Mouse (Mus musculus) frontal cortex, postnatal 36 days (tissue): ENCODE measurements around the gene Vipr1.

Experiments used
- DNase-seq, 2 experiments: peaks; one replicate each; pipeline ENCODE4 v3.0.0; 2022; ENCODE audit warnings: low spot score in 2 of 2

The Vipr1 gene

DNA sequence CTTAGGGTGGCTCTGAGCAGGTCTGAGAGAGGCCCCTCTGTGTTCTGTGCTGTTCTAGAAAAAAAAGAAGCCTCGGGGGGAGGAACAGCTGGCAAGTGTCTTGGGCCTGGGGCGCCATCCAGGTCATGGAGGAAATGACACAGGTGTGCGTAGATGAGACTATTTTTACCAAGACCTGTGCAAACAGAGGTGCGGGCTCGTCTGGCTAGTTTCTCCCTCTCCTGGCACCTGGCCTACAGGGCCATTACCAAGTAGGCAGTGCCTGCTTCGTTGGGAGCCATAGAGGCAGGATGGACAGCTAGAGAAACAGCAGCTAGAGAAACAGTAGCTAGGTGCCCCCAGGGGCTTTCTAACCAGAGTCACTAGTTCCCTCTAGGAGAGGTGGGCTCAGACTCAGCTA lies 9.2 kb upstream of the Vipr1 start:
- no peak for DNase-seq

DNA sequence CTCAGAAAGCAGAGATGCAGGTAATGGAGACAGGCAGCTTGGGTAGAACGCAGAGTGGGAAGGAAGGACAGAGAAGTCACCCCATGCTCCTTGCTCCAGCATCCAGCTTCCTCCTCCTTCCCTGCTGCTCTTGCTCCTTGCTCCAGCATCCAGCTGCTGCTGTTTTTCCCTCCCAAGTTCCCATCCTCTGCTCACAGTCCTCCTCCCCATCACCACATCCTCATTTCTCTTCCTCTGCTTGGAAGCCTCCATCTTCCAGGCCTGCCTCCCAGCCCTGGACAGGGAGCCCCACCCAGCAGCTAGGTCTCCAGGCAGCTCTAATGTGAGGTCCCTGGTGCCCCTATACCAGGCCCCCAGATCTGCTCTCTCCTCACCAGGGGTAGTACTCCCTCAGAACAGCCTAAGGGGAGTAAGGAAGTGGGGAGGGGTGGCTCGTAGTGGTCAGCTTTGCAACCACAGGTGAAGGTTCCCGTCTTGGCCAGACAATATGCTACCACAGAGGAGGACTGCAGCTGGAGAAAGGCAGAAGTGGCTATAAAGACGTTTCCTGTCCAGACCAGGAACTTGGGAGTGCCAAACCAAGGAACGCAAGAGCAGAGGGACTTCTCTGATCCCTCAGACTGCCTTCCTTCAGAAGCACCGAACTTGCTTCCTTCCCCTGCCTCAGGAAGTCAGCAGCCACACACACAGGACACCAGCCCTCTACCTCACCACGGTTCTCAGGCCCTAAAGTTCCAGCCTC lies 6.5 kb upstream of the Vipr1 start:
- no peak for DNase-seq

DNA sequence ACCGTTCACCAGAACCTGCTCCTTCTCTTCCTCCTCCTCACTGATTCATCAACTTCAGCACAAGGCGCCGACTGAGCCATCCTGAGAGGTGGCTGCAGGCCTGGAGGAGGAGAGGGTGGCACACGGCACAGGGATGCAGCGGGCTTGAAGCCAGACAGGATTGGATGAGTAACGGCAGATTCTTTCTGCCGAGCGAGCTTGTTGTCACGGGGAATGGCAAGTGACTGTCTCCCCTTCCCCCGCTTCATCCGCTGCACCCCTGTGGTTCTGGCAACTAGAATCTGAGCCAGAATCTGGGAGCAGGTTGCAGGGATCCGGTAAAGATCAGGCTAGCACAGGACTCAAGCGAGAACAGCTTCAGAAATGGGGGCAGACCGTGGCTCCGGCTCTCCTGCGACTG lies 2.7 kb upstream of the Vipr1 start:
- peak; percentile 84 to 86 for DNase-seq

DNA sequence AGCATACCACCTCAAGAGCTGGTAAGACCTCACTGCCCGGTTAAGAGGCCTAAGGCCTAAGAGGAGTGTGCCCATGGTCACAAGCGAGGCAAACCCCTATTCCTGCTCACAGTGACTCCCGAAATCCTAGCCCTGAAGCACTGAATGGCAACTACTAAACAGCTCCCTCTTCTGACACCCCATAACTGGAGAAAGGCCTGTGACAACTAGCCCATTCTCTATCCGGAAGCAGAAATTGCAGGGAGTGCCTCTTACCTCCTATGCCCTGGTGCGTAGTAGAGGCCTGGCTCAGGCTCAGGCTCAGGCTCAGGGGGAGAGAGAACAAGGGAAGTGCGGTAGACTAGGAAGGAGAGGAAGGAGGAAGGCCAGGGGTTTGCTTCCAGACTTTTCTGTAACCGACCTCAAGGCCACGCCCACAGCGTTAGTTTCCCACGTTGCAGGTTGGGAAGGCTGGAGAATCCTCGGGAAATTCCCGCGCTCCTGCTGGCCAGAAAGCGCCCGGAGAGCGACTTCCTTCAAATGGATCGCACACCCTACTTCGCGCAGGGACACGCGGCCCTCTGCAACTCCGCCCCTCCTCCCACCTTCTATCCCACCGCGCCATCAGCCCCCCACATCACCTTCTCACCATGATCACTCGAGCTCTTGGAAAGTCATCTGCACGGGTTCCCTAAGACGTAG lies 1.1 kb upstream of the Vipr1 start:
- peak in 1 of 2 experiments; percentile 41 for DNase-seq

DNA sequence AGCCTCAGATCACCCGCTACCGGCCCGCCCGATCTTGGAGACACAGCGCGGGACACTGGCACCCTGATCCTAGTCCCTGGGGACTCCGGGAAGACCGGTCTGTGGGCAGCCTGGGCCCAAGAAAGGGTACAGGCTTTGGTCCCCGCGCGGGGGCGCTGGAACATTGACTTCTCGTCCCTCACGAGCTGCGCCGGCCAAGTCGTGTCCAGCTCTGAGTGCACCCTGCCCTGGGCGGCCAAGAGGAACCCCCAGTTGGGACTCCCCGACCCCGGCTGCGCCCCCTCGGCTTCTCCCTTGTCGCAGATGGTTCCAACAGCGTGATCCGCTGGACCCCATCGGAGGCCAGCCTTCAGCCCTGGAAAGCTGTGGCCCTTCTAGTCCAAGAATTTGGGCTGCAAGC lies 515 bp upstream of the Vipr1 start, which contains the start of gene Lyzl4:
Lyzl4 (minus strand) TSS at position 96 of the 400 bp plus-strand sequence.
- peak; percentile 76 to 84 for DNase-seq

DNA sequence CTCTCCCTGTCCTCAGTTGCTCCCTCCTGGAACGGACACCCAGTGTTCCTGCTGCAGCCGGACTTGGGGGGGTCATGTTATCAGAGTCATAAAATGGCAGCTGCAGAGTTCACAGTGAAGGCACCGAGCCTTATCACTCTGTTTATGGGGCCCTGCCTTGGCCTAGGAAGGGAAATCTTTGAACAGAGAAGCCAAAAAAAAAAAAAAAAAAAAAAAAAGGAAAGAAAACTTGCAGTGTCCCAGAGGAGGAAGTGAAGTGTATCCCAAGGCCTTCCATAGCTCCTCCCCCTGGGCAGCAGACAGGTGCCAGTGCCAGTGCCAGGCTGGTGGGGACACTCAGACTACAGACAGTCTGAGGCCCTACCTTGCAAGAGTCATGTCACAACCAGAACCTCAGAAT lies 2.3 kb downstream of the Vipr1 start:
- no peak for DNase-seq

DNA sequence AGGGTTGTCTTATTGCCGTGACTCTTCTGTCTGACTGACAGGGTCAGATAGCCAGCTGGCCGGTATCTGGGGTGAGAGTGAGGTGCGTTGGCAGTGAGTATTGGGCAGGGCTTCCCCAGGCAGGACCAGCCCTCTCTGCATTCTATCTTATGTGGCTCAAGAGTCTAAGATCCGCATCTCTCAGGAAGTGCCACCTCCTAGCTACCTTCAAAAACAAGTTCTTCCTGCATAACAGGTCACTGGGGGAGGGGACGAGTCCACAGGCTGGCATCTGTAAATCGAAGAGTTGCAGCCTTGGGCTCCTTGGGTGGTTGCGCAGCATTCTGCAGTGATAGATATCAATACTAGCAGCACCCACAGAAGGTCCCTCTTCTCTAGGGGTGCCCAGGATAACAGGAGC lies 4.5 kb downstream of the Vipr1 start:
- no peak for DNase-seq

DNA sequence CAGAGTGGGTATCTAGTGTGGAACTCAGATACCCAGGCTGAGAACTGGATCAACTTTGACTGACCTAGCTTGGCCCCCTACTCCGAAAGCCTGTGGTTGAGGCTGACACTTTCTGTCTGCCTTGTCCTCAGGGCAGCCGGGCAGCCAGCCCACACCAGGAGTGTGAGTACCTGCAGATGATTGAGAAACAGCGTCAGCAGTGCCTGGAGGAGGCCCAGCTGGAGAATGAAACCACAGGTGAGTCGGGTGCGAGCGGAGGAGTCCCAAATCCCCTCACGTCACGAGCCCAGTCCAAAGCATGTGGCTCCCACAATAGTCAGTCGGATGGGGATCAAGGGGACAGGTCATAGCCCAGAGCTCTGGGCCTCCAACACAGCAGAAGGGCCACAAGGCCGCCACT lies 11.2 kb downstream of the Vipr1 start:
- no peak for DNase-seq

DNA sequence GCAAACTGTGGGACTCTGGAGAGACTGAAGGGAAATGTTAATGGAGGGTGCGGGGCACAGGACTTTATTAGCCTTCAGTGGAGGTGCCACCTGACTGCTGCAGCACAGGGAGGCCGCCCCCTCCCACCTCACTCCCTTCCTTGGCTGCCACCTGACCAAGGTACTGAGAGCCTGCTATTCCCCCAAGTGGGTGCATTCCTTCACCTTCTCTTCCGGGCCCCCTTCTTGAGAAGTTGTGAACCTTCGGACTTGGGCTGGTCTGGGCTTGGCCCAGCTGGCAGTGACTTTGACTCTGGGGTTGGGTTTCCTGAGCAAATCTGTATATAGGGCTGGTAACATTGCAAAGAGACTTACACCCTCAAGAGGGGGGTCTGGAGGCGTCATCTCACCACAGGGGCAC lies 13.8 kb downstream of the Vipr1 start:
- no peak for DNase-seq

DNA sequence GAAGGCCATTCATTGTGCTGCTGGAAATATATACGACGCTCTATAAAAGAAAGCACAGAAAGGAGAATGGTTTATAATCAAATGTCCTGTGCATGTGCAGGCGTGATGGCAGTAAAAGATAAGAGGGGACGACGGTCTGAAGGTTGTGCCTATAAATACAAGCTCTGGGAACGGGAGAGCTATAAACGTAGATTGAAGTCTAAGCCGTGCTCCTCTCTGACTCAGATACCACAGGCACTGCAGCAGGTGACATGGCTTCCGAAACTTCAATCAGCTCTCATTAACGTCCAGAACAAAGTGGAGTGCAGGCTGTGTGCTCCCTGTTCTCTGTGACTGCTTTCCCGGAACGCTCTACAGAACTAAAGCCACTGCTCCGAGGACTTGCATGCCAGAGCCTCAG lies 14.6 kb downstream of the Vipr1 start:
- no peak for DNase-seq

DNA sequence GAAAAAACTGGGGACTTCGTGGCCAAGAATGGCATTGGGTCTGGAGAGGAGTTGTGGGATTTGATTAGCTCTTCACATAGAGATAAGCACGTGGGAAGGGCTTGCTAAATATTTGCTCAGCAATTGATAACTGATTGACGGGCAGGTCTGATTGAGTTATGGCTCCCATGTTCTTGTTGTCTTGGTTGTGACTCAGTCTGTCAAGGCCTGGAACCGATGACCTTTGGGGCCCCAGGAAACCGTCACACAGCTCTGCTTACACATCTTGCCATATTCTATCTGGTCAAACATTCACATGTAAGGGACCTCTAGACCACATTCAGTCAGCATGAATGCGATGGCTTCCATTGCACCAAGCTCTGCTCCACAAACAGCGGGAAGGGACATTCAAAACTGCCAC lies 15.7 kb downstream of the Vipr1 start:
- no peak for DNase-seq

DNA sequence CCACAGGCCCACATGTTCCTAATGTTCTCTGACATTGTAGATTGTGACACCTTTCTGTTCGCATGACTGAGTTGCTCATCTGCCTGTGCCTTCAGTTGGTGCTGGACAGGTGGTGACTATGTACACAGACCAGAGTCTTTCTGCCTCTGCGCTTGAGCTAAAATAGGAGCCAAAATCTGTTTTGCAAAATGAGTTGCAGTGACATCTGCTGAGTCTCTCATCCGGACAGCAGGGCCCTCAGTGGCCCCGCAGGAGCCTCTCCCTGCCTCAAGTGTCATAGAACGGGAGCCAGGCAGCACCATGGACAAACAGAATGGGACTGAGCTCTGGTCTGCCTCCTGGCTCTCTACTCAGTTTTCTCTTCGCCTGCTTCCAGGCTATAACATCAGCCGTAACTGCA lies 17.3 kb downstream of the Vipr1 start:
- DNase-seq = no peak

DNA sequence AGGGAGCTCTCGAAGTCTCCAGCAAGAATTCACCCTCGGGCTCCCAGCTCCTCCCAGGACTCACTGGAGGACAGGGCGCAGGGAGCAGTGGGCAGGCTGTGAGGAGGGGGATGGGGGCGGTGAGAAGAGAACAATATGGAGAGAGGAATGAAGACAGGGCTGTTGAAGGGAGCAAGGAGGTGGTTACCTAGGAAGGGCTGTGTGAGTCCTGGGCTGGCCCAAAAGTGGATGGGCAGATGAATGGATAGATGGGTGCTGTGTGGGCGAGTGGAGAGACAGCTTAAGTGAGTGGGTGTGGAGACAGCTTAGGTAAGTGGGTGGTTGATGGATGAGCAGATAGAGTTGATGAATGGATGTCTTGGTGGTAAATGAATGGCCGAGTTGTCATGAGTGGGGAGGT lies 21.0 kb downstream of the Vipr1 start:
- DNase-seq = peak; percentile 44 to 46

DNA sequence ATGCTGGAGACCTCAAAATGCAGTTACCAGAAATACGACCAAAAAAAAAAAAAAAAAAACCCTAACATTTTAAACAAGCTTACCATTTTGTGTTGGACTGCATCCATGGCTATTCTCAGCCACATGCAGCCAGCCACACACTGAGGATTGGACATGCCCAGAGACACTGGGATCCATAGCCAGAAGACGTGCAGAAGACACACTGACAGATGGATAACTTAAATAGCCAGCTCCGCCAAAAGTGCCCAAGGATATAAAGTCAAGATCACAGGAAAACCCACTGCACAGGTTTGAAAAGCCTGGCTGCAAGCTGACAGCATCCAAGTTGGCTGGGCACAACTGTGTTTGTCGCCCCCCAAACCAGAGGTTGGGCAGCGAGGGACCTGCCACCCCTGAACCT lies 21.6 kb downstream of the Vipr1 start:
- peak; percentile 42 to 82 for DNase-seq

DNA sequence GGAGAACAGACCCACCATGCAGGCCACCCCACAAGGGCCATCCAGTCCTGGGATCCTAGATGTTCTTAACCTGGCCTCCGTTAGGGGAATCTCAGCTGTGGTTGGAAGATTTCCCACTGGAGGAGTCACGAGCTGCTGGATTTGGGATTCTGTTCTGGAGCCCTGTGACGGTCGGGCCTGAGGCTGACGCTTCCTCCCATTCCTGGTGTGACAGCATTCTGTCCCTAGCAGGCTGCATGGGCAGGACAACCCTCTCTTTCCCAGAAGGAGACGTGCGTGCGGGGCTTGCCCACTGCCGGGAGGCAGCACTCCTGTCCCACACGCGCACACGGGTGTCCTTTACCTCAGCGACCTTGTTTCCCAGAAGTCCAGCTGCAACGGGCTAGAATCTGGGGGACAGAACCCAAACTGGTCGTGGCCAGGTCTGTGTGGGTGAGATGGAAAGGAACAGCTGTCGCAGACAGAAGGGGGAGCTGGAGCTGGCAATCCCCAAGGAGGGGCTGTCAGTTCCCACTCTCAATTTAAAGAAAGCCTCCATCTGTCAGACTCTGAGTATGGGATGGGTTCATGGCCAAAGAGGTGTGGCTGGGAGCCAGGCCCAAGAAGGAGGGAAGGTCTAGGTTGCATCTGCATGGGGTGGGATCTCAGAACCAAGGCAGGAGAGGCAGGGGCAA lies 24.6 kb downstream of the Vipr1 start:
- DNase-seq = peak; percentile 66 to 79

DNA sequence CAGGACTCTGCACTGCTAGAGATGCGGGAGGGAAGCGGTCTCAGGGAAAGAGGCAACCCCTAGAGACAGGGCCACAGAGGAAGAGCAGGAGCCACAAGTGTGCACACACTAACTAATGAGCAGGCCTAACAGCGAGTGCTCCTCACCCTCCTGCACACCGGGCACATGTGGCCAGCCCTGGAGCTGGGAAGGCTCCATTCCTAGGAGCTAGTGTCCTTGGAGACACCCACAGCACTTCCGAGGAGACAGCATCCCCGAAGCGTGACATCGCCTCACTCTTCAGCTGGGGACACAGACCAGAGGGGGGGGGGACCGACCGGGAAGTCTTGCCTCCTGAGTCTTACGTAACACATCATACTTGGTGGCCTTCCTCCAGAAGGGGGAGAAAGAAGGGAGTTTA lies 25.3 kb downstream of the Vipr1 start:
- peak in 1 of 2 experiments; percentile 36 for DNase-seq

DNA sequence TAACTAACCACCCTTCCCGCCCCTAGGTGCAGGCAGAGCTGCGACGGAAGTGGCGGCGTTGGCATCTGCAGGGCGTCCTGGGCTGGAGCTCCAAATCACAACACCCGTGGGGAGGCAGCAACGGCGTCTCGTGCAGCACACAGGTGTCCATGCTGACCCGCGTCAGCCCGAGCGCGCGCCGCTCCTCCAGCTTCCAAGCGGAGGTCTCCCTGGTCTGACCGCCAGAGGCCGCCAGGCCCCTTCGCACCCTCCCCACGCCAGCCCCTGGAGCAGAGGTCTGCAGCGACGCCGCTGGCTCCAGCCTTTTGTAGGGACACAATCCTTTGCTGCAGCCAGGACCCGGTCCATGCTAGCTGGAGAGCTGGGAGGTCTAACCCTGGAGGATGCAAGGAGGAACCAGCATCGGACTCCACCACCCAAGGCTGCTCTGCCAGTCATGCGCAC lies 26.9 kb downstream of the Vipr1 start:
- peak; percentile 50 to 51 for DNase-seq

DNA sequence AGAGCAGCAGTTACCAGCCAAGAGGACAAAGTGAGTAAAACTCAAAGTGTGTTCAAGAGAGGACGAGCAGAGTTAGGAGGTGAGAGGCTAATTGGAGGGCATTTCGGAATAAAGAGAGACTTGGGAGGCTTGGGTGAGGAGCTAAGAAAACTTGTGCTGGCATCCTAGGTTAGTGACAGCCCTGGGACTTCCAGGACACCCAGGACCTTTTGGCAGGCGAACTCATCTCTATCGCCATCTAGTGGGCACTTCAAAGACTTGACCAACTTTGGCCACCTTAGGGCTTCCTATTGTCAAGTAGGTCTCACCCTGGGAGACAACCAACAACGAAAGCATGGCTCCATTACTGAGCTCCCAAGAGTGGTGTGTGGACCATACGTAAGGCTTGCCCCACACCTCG lies 28.8 kb downstream of the Vipr1 start:
- peak in 1 of 2 experiments; percentile 31 for DNase-seq

DNA sequence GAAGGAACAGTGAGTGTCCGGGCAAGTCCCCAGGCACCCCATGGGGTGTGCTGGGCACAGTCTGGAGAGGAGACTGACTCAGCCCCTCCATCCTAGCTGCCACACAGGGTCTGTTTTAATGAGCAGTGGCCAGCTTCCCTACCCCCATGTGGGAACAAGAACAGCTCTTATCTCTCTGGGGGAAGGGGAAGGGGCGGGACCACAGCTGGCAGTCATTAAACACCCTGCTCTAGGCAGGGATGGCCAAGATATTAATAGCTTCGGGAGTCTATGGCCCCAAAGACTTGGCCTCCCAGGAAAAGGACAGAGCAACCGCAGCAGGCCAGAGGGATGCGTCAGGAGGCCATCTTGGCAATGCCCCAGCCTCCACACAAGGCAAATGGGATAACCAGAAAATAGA lies 29.8 kb downstream of the Vipr1 start:
- no peak for DNase-seq

DNA sequence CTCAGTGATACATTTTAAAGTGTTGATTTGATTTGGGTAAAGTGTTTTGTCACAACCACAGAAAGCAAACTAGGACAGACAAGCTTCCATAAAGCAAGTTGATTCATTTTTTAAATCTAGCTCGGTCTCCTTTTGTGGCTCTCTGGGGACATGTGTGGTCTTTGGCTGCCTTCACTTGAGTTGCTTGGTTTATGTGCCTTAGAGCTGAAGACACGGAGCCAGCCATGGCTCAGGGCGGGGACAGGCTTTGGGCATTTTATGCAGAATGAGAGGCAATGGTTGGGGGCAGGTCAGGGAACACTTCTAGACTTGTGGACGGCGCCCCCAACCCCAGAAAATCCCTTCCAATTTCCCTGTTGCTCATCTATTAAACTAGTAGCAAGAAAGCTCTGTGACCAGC lies 31.2 kb downstream of the Vipr1 start:
- DNase-seq = no peak

DNA sequence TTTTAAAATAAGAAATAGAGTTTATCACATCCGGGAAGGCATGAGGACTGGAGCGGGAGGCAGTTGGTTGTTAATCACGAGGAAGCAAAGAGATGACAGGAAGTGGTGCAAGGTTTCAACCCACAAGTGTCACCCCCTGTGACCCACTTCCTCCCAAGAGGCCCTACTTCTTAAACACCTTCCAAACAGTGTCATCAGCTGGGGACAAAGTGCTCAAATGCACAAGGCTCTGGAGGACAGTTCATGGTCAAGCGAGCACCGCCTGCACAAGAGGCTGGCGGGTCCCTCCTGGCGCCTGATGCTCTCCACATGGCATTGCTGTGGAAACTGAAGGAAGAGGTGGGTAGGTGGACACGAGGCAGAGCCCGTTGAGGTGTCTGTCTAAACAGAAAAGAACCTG lies 32.5 kb downstream of the Vipr1 start:
- no peak for DNase-seq

DNA sequence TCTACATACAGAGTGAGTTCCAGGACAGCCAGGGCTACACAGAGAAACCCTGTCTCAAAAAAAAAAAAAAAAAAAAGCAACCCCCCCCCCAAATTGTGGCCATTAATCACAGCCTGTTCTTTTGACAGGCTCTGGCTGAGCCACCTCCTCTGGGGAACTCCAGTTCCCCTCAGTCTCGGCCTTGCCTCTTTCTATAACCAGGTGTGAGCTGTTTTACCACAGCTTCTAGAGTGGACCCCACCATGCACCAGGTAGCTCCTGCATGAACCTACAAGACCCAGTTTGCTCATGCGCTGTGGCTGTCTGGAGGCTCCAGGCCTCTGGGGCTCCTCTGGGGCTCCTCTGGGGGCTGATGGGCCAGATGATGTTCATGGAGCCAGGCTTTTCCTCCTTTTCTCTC lies 33.0 kb downstream of the Vipr1 start:
- DNase-seq = no peak

DNA sequence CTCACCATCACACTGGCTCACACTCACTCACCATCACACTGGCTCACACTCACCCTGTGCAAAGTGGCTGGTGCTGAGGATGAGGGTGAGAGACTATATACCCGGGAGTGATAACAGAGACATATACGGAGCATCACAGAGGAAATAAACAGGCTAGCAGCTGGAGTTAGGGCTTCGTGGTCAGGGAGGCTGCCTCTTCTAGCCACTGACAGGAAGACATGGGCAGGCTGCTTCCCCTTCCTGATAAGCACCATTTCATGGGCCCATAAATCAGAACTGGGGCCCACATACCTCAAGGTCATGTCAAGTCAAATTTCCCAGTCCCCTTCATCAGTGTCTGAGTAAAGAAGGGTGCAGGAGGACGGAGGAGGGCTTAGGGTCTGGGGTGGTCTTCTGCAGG lies 34.6 kb downstream of the Vipr1 start:
- no peak for DNase-seq
